Mouse (Mus musculus): Measurements from ENCODE around the gene Gabra4. TPM values are rescaled to one million over a fixed set of nuclear protein-coding genes. Genes with fewer than 3 reads are reported as not detected.
"Not testable (repeated sequence)": the region's sequence is repeated elsewhere in the genome, so short reads cannot be mapped to it uniquely, and the experiment has no call there.

The Gabra4 gene
- polyA plus RNA-seq, 1 experiment from 2014 or later = 19.5 TPM

- no peaks in the 10 kb centered on the region for H3K27me3 ChIP-seq
- no peaks in the 10 kb centered on the region for H3K36me3 ChIP-seq
- no peak for ATAC-seq (ENCODE audit: low FRiP score, low read depth)
- no peak overlapping the region for H3K27ac ChIP-seq (replicated peaks)
- no peak overlapping the region for H3K4me2 ChIP-seq
- 69% methylated on average over 4 of the region's 4 CpGs for WGBS
- H3K4me1 ChIP-seq (replicated peaks) = no peaks in the 10 kb centered on the region
- no peak overlapping the region for H3K4me3 ChIP-seq
- no peak overlapping the region for H3K9ac ChIP-seq
- H3K9me3 ChIP-seq = no peaks in the 10 kb centered on the region
These were observed 41.4 kb downstream of the Gabra4 start for GRCm38 (mm10) chr5:71616734-71617133.

- no peak for ATAC-seq (ENCODE audit: low FRiP score, low read depth)
- H3K36me3 ChIP-seq = no peaks in the 10 kb centered on the region
- H3K9me3 ChIP-seq = no peaks in the 10 kb centered on the region
- H3K27ac ChIP-seq (replicated peaks) = no peak overlapping the region
- no peak overlapping the region for H3K4me2 ChIP-seq
- H3K27me3 ChIP-seq = no peaks in the 10 kb centered on the region
- WGBS = 90% methylated on average over 1 of the region's 1 CpGs
- H3K4me3 ChIP-seq = no peak overlapping the region
- H3K4me1 ChIP-seq (replicated peaks) = no peaks in the 10 kb centered on the region
- no peak overlapping the region for H3K9ac ChIP-seq
These were observed 43.8 kb downstream of the Gabra4 start for GRCm38 (mm10) chr5:71614311-71614710.

GRCm38 (mm10) chr5:71608735-71609134 is 49.4 kb downstream of the Gabra4 start:
- H3K9me3 ChIP-seq = no peaks in the 10 kb centered on the region
- no peak overlapping the region for H3K4me2 ChIP-seq
- peaks cover 5% of the 10 kb centered on the region; the same call in 1 of the 2 replicates for H3K4me1 ChIP-seq (replicated peaks)
- H3K36me3 ChIP-seq = no peaks in the 10 kb centered on the region
- no peaks in the 10 kb centered on the region for H3K27me3 ChIP-seq
- no peak overlapping the region for H3K4me3 ChIP-seq
- ATAC-seq (ENCODE audit: low FRiP score, low read depth) = no peak
- no peak overlapping the region for H3K27ac ChIP-seq (replicated peaks)
- WGBS = 87% methylated on average over 1 of the region's 1 CpGs
- no peak overlapping the region for H3K9ac ChIP-seq

GRCm38 (mm10) chr5:71606907-71607306 is 51.2 kb downstream of the Gabra4 start:
- H3K4me1 ChIP-seq (replicated peaks) = peaks cover 5% of the 10 kb centered on the region; the same call in 1 of the 2 replicates
- no peak overlapping the region for H3K27ac ChIP-seq (replicated peaks)
- H3K36me3 ChIP-seq = no peaks in the 10 kb centered on the region
- no peak for ATAC-seq (ENCODE audit: low FRiP score, low read depth)
- H3K4me3 ChIP-seq = no peak overlapping the region
- WGBS = 35% methylated on average over 4 of the region's 4 CpGs
- no peak overlapping the region for H3K4me2 ChIP-seq
- H3K9ac ChIP-seq = no peak overlapping the region
- H3K9me3 ChIP-seq = no peaks in the 10 kb centered on the region
- no peaks in the 10 kb centered on the region for H3K27me3 ChIP-seq

- Histone ChIP-seq H3K9me3 (no peaks in the 10 kb centered on the region), H3K27ac (replicated peaks) (no peak overlapping the region), H3K4me2 (no peak overlapping the region), H3K4me1 (replicated peaks) (peaks cover 5% of the 10 kb centered on the region; the same call in 1 of the 2 replicates), H3K4me3 (no peak overlapping the region), H3K27me3 (no peaks in the 10 kb centered on the region), H3K9ac (no peak overlapping the region), H3K36me3 (no peaks in the 10 kb centered on the region)
- WGBS = 66% methylated on average over 8 of the region's 8 CpGs
- ATAC-seq (ENCODE audit: low FRiP score, low read depth) = no peak
These were observed 53.9 kb downstream of the Gabra4 start for GRCm38 (mm10) chr5:71604128-71604690.

GRCm38 (mm10) chr5:71595321-71595720 is 62.8 kb downstream of the Gabra4 start:
- no peaks in the 10 kb centered on the region for H3K27me3 ChIP-seq
- no peaks in the 10 kb centered on the region for H3K9me3 ChIP-seq
- no peaks in the 10 kb centered on the region for H3K36me3 ChIP-seq
- no peak overlapping the region for H3K4me2 ChIP-seq
- no peak overlapping the region for H3K27ac ChIP-seq (replicated peaks)
- no peak overlapping the region for H3K9ac ChIP-seq
- H3K4me3 ChIP-seq = no peak overlapping the region
- no peaks in the 10 kb centered on the region for H3K4me1 ChIP-seq (replicated peaks)
- 72% methylated on average over 2 of the region's 2 CpGs for WGBS
- ATAC-seq (ENCODE audit: low FRiP score, low read depth) = no peak

GRCm38 (mm10) chr5:71593745-71594255 is 64.3 kb downstream of the Gabra4 start:
- no peaks in the 10 kb centered on the region for H3K27me3 ChIP-seq
- H3K27ac ChIP-seq (replicated peaks) = no peak overlapping the region
- ATAC-seq (ENCODE audit: low FRiP score, low read depth) = no peak
- no peak overlapping the region for H3K4me2 ChIP-seq
- WGBS = 85% methylated on average over 2 of the region's 2 CpGs
- H3K9ac ChIP-seq = no peak overlapping the region
- no peaks in the 10 kb centered on the region for H3K4me1 ChIP-seq (replicated peaks)
- no peak overlapping the region for H3K4me3 ChIP-seq
- no peaks in the 10 kb centered on the region for H3K36me3 ChIP-seq
- no peaks in the 10 kb centered on the region for H3K9me3 ChIP-seq

- ATAC-seq (ENCODE audit: low FRiP score, low read depth) = no peak
- Histone ChIP-seq H3K27ac (replicated peaks) (no peak overlapping the region), H3K36me3 (no peaks in the 10 kb centered on the region), H3K4me3 (no peak overlapping the region), H3K9me3 (no peaks in the 10 kb centered on the region; the same call in 1 of the 2 replicates), H3K9ac (no peak overlapping the region), H3K4me1 (replicated peaks) (no peaks in the 10 kb centered on the region), H3K27me3 (no peaks in the 10 kb centered on the region), H3K4me2 (no peak overlapping the region)
- 81% methylated on average over 9 of the region's 9 CpGs for WGBS
These were observed 86.4 kb downstream of the Gabra4 start for GRCm38 (mm10) chr5:71571646-71572237.

- WGBS = 97% methylated on average over 10 of the region's 10 CpGs
- H3K9me3 ChIP-seq = no peaks in the 10 kb centered on the region
- H3K27me3 ChIP-seq = no peaks in the 10 kb centered on the region
- no peak within 1 kb of the TSS for H3K4me3 ChIP-seq
- H3K27ac ChIP-seq (replicated peaks) = no peak within 1 kb of the TSS
- no peak within 1 kb of the TSS for H3K9ac ChIP-seq
- H3K4me1 ChIP-seq (replicated peaks) = no peaks in the 10 kb centered on the region
- H3K4me2 ChIP-seq = no peak within 1 kb of the TSS
- no peaks in the 10 kb centered on the region for H3K36me3 ChIP-seq
- ATAC-seq (ENCODE audit: low FRiP score, low read depth) = no peak
These were observed 110.0 kb downstream of the Gabra4 start, which contains the start of gene Cox7b2 for GRCm38 (mm10) chr5:71548079-71548478. TSS of gene Cox7b2 (minus strand) at chr5:71548205.

- no peaks in the 10 kb centered on the region for H3K4me1 ChIP-seq (replicated peaks)
- no peaks in the 10 kb centered on the region for H3K36me3 ChIP-seq
- H3K9me3 ChIP-seq = no peaks in the 10 kb centered on the region
- no peak overlapping the region for H3K9ac ChIP-seq
- no peak overlapping the region for H3K4me3 ChIP-seq
- ATAC-seq (ENCODE audit: low FRiP score, low read depth) = no peak
- H3K27ac ChIP-seq (replicated peaks) = no peak overlapping the region
- no peak overlapping the region for H3K4me2 ChIP-seq
- H3K27me3 ChIP-seq = no peaks in the 10 kb centered on the region
These were observed 112.6 kb downstream of the Gabra4 start for GRCm38 (mm10) chr5:71545554-71545953.

- not testable (repeated sequence) for H3K9ac ChIP-seq, H3K4me3 ChIP-seq
- 71% methylated on average over 10 of the region's 15 CpGs for WGBS
These were observed 132.6 kb downstream of the Gabra4 start for GRCm38 (mm10) chr5:71525486-71525885.

More at GRCm38 (mm10) chr5:71525486-71525885, 132.6 kb downstream of the Gabra4 start:
- ATAC-seq (ENCODE audit: low FRiP score, low read depth); H3K4me2 ChIP-seq; H3K4me1 ChIP-seq (replicated peaks); H3K27ac ChIP-seq (replicated peaks); H3K27me3 ChIP-seq; H3K36me3 ChIP-seq; H3K9me3 ChIP-seq: not testable (repeated sequence)

Measured in hindbrain, embryonic 15.5 days (tissue).